Mouse (Mus musculus): ENCODE measurements at regions not wholly inside any gene's neighbourhood (a gene's known extent, or its start where the extent isn't known, plus 50 kb on each side); places are given as distances from the start of the nearest gene placed in this dataset.

DNA sequence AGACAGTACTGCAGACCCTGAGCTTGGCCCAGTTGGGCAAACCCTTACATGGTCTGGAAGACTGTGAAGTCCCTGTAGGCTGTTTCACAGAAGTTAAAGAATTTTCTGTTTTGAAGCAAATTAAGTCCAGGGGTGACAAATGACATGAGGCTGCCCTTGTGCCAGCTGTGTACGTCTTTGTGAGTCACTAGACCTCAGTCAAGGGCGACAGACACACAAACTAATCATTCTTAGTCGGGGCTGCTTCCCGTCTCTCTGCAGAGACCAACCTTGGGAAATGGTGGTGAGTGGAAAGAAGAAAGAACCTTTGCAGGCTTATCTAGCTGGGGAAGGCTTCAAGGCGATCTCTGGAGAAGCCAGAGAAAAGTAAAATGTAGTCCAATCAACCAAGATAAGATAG, 107.8 kb upstream of the Bmper start:
- Histone ChIP-seq H3K4me2 (no peak overlapping the region), H3K27ac (ENCODE audit: poor library complexity, severe bottlenecking) (no peak overlapping the region), H3K9ac (no peak overlapping the region), H3K4me1 (replicated peaks) (peaks cover 17% of the 10 kb centered on the region), H3K4me3 (no peak overlapping the region), H3K36me3 (no peaks in the 10 kb centered on the region), H3K9me3 (replicated peaks) (no peaks in the 10 kb centered on the region), H3K27me3 (replicated peaks) (no peaks in the 10 kb centered on the region)
- 20% methylated on average over 5 of the region's 5 CpGs for WGBS
- ATAC-seq (ENCODE audit: insufficient number of reproducible peaks, low FRiP score), result peak; percentile 41; the same call in 1 of the 2 replicates

DNA sequence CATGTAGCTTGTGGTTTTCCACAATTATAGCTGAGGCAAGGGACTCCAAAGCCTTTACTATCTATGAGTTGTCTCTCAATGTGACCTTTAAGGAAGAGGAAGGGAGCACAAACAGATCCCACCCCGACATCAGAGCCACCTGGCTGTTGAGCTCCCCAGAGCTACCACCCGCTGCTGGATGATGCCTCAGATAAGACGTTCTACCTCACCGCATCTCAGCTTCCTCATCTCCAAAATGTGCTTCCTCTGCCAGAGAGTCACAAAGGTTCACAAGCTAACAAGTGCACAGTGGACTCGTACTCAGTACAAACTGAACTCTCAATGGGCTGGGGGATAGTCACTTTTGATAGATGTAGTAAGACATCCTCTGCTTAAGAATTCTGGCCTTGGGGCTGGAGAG, 107.3 kb upstream of the Bmper start:
- Histone ChIP-seq H3K4me3 (no peak overlapping the region), H3K4me2 (no peak overlapping the region), H3K36me3 (no peaks in the 10 kb centered on the region), H3K4me1 (replicated peaks) (peaks cover 17% of the 10 kb centered on the region), H3K27me3 (replicated peaks) (no peaks in the 10 kb centered on the region), H3K27ac (ENCODE audit: poor library complexity, severe bottlenecking) (peak overlapping the region; percentile 18; the same call in 1 of the 2 replicates), H3K9ac (no peak overlapping the region), H3K9me3 (replicated peaks) (no peaks in the 10 kb centered on the region)
- ATAC-seq (ENCODE audit: insufficient number of reproducible peaks, low FRiP score), result no peak
- WGBS, result 40% methylated on average over 5 of the region's 5 CpGs

- Histone ChIP-seq H3K4me1 (replicated peaks) (peaks cover 17% of the 10 kb centered on the region), H3K27me3 (replicated peaks) (no peaks in the 10 kb centered on the region), H3K27ac (ENCODE audit: poor library complexity, severe bottlenecking) (no peak overlapping the region), H3K9ac (no peak overlapping the region), H3K4me2 (no peak overlapping the region), H3K9me3 (replicated peaks) (no peaks in the 10 kb centered on the region), H3K4me3 (no peak overlapping the region), H3K36me3 (no peaks in the 10 kb centered on the region)
- WGBS, result 10% methylated on average over 1 of the region's 1 CpGs
- no peak for ATAC-seq (ENCODE audit: insufficient number of reproducible peaks, low FRiP score)
These were observed 106.6 kb upstream of the Bmper start for GRCm38 (mm10) chr9:23116311-23116710.

DNA sequence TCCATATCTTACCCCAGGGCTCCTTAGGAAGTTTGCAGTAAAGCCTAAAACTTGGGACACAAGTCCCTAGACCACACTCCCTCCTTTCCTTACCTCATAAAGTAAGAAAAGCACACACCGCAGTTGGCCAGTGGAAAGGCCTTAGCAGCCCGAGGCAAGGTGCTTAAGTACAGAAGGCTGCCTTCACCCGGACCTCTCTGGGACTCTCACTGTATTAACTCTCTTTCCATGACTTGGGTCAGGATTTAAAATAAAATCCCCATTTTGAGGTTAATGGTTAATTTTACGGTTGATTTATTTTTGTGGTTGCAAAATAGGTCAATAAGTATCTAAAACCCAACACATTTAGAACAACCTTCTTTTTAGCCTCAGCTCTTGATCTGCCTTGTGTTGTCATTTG, 103.1 kb upstream of the Bmper start:
- WGBS, result 80% methylated on average over 4 of the region's 4 CpGs
- H3K9ac ChIP-seq, result no peak overlapping the region
- H3K9me3 ChIP-seq (replicated peaks), result no peaks in the 10 kb centered on the region
- H3K4me2 ChIP-seq, result no peak overlapping the region
- no peak overlapping the region for H3K4me3 ChIP-seq
- no peak for ATAC-seq (ENCODE audit: insufficient number of reproducible peaks, low FRiP score)
- H3K36me3 ChIP-seq, result no peaks in the 10 kb centered on the region
- peaks cover 20% of the 10 kb centered on the region for H3K4me1 ChIP-seq (replicated peaks)
- H3K27me3 ChIP-seq (replicated peaks), result no peaks in the 10 kb centered on the region
- no peak overlapping the region for H3K27ac ChIP-seq (ENCODE audit: poor library complexity, severe bottlenecking)

DNA sequence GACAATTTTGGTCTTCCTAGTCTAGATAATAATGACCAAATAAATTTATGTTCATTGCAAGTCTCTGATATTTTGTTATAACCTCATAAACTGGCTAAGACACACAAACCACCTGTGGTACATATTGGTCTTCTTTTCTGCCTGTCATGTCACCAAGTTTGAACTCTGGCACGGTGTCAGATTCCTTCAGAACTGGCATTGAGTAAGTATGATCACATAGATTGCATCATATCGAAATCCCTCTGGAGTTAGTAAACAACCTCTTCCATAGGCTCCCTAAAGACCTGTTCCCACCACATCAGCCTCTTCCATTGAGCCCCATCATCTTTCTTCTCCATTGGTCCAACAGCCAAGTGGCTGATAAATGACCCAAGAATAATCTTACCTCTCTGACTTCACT, 102.1 kb upstream of the Bmper start:
- no peak for ATAC-seq (ENCODE audit: insufficient number of reproducible peaks, low FRiP score)
- Histone ChIP-seq H3K9ac (no peak overlapping the region), H3K9me3 (replicated peaks) (no peaks in the 10 kb centered on the region), H3K27ac (ENCODE audit: poor library complexity, severe bottlenecking) (no peak overlapping the region), H3K4me3 (no peak overlapping the region), H3K4me1 (replicated peaks) (peaks cover 17% of the 10 kb centered on the region), H3K27me3 (replicated peaks) (no peaks in the 10 kb centered on the region), H3K36me3 (no peaks in the 10 kb centered on the region), H3K4me2 (no peak overlapping the region)
- 91% methylated on average over 2 of the region's 2 CpGs for WGBS

- no peaks in the 10 kb centered on the region for H3K36me3 ChIP-seq
- H3K4me2 ChIP-seq, result no peak overlapping the region
- WGBS, result 70% methylated on average over 5 of the region's 5 CpGs
- H3K9me3 ChIP-seq (replicated peaks), result no peaks in the 10 kb centered on the region
- H3K27me3 ChIP-seq (replicated peaks), result no peaks in the 10 kb centered on the region
- H3K4me3 ChIP-seq, result no peak overlapping the region
- no peak for ATAC-seq (ENCODE audit: insufficient number of reproducible peaks, low FRiP score)
- peaks cover 12% of the 10 kb centered on the region; the same call in 1 of the 2 replicates for H3K4me1 ChIP-seq (replicated peaks)
- H3K9ac ChIP-seq, result no peak overlapping the region
- H3K27ac ChIP-seq (ENCODE audit: poor library complexity, severe bottlenecking), result no peak overlapping the region
These were observed 100.4 kb upstream of the Bmper start for GRCm38 (mm10) chr9:23122524-23122923.

DNA sequence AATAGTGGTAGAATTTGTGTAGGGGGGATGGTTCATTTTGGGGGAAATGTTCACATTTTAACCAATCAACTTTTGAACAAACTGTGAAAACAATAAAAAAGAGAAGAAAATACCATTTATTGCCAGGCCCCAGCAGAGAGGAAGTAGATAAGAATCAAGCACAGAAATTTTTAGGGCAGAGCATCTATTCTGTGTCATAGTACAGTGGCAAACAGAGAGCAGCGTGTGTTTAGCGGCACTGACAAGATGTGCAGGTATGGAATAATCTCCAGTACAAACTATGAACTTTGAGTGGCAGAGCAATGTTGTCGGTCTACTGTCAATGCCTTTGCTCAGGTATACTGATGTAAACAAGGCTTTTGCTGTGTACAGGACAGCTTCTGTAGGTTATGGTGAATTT, 99.4 kb upstream of the Bmper start:
- Histone ChIP-seq H3K9ac (no peak overlapping the region), H3K4me1 (replicated peaks) (peaks cover 17% of the 10 kb centered on the region; the same call in 1 of the 2 replicates), H3K36me3 (no peaks in the 10 kb centered on the region), H3K4me2 (no peak overlapping the region), H3K4me3 (no peak overlapping the region), H3K27me3 (replicated peaks) (no peaks in the 10 kb centered on the region), H3K27ac (ENCODE audit: poor library complexity, severe bottlenecking) (no peak overlapping the region), H3K9me3 (replicated peaks) (no peaks in the 10 kb centered on the region)
- no peak for ATAC-seq (ENCODE audit: insufficient number of reproducible peaks, low FRiP score)
- 85% methylated on average over 3 of the region's 3 CpGs for WGBS

- ATAC-seq (ENCODE audit: insufficient number of reproducible peaks, low FRiP score), result no peak
- H3K9me3 ChIP-seq (replicated peaks), result no peaks in the 10 kb centered on the region
- no peak overlapping the region for H3K4me3 ChIP-seq
- peaks cover 17% of the 10 kb centered on the region; the same call in 1 of the 2 replicates for H3K4me1 ChIP-seq (replicated peaks)
- H3K27ac ChIP-seq (ENCODE audit: poor library complexity, severe bottlenecking), result no peak overlapping the region
- no peaks in the 10 kb centered on the region for H3K27me3 ChIP-seq (replicated peaks)
- no peak overlapping the region for H3K9ac ChIP-seq
- H3K4me2 ChIP-seq, result no peak overlapping the region
- H3K36me3 ChIP-seq, result no peaks in the 10 kb centered on the region
- 61% methylated on average over 10 of the region's 10 CpGs for WGBS
These were observed 96.8 kb upstream of the Bmper start for GRCm38 (mm10) chr9:23125761-23126704.

DNA sequence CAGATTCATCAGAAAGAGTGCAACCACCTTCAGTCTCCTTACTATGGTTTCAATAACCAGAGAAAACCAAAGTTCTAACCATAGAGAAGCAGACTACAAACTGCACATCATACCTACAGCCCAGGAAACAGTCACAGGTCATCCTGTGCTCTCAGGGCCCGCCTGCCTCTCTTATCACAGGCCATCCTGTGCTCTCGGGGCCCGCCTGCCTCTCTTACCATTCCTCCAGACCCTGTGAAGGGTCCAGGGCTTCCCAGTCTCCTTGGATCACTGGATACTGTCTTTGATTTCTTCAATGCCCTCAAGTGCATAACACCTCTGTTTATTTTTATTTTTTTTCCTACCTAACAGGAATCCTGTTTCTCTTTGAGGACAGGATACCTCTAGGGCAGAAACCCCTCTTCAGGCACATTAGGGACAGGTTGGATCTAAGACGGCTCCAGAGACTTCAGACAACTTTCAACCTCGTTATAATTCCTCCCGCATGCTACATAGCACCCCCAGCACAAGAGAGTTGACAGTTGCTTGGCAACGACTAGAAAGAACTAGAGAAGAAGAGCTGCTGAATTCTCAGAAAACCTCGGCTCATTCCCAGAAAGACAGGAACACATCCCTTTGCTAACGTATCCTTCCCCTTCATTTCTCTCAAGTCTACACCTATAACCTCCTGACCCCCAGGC, 95.4 kb upstream of the Bmper start:
- Histone ChIP-seq H3K4me2 (no peak overlapping the region), H3K9me3 (replicated peaks) (no peaks in the 10 kb centered on the region), H3K4me1 (replicated peaks) (peaks cover 9% of the 10 kb centered on the region; the same call in 1 of the 2 replicates), H3K27ac (ENCODE audit: poor library complexity, severe bottlenecking) (no peak overlapping the region), H3K4me3 (no peak overlapping the region), H3K9ac (no peak overlapping the region), H3K27me3 (replicated peaks) (no peaks in the 10 kb centered on the region), H3K36me3 (no peaks in the 10 kb centered on the region)
- 41% methylated on average over 9 of the region's 9 CpGs for whole genome bisulfite sequencing
- no peak for ATAC-seq (ENCODE audit: insufficient number of reproducible peaks, low FRiP score)

GRCm38 (mm10) chr9:23128018-23128369, 94.9 kb upstream of the Bmper start:
- no peak overlapping the region for H3K4me2 ChIP-seq
- peaks cover 9% of the 10 kb centered on the region; the same call in 1 of the 2 replicates for H3K4me1 ChIP-seq (replicated peaks)
- no peak overlapping the region for H3K27ac ChIP-seq (ENCODE audit: poor library complexity, severe bottlenecking)
- no peaks in the 10 kb centered on the region for H3K36me3 ChIP-seq
- ATAC-seq (ENCODE audit: insufficient number of reproducible peaks, low FRiP score), result no peak
- H3K4me3 ChIP-seq, result no peak overlapping the region
- no peaks in the 10 kb centered on the region for H3K27me3 ChIP-seq (replicated peaks)
- 66% methylated on average over 2 of the region's 2 CpGs for WGBS
- no peaks in the 10 kb centered on the region for H3K9me3 ChIP-seq (replicated peaks)
- no peak overlapping the region for H3K9ac ChIP-seq

DNA sequence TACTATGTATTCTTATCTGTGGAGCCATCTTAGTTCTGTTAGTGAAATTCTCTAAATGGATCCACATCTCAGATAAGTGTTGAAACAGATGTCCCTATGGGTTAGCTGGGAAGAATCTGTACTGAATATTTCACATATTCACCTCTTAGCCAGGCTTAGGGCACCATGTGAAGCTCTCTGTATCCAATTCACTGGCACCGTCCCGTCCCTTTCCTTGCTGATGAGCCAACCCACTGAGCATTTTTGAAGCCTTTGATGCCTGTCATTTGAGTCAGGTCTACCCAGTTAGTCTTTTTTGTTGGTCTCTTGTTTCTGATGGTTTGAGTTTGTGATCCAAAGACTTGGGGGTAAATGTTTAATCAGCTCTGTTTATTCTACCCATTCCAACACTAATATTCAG, 88.9 kb upstream of the Bmper start:
- no peak overlapping the region for H3K9ac ChIP-seq
- H3K4me1 ChIP-seq (replicated peaks), result peaks cover 21% of the 10 kb centered on the region
- H3K27me3 ChIP-seq (replicated peaks), result no peaks in the 10 kb centered on the region
- no peak overlapping the region for H3K27ac ChIP-seq (ENCODE audit: poor library complexity, severe bottlenecking)
- no peaks in the 10 kb centered on the region for H3K9me3 ChIP-seq (replicated peaks)
- H3K4me2 ChIP-seq, result no peak overlapping the region
- no peaks in the 10 kb centered on the region for H3K36me3 ChIP-seq
- 96% methylated on average over 2 of the region's 2 CpGs for WGBS
- no peak overlapping the region for H3K4me3 ChIP-seq
- no peak for ATAC-seq (ENCODE audit: insufficient number of reproducible peaks, low FRiP score)

All from heart, embryonic 12.5 days (tissue).